Mouse (Mus musculus) C2C12 (cell line): ENCODE measurements around the gene Spg21. TPM values are rescaled to one million over a fixed set of nuclear protein-coding genes. Genes with fewer than 3 reads are reported as not detected.

Experiments used
- H3K27me3 ChIP-seq: one replicate; pipeline ENCODE4 v1.6.1; 2011; ENCODE audit not compliant: control insufficient read depth, insufficient read depth, insufficient read length
- H3K36me3 ChIP-seq: one replicate; pipeline ENCODE4 v1.6.1; 2011; ENCODE audit not compliant: control insufficient read depth, insufficient read depth
- H3K4me3 ChIP-seq: one replicate; pipeline ENCODE4 v1.5.1; 2011; ENCODE audit warnings: mild to moderate bottlenecking, control low read depth; ENCODE audit not compliant: poor library complexity, insufficient read depth, severe bottlenecking
- H3K79me2 ChIP-seq: one replicate; pipeline ENCODE4 v1.6.1; 2011; ENCODE audit not compliant: control insufficient read depth, insufficient read depth
- H3K79me3 ChIP-seq: one replicate; pipeline ENCODE4 v1.6.1; 2011; ENCODE audit warnings: low read depth, control low read depth
- H3ac ChIP-seq: one replicate; pipeline ENCODE3; 2011; ENCODE audit warnings: low read depth; ENCODE audit not compliant: control insufficient read depth, insufficient read length
- CEBPB ChIP-seq: IDR thresholded peaks from one replicate; pipeline ENCODE4 v1.6.1; 2011; ENCODE audit warnings: low read depth, mild to moderate bottlenecking, control low read depth, moderate library complexity
- CTCF ChIP-seq: IDR thresholded peaks from one replicate; pipeline ENCODE4 v1.5.1; 2011; ENCODE audit not compliant: control insufficient read depth, insufficient read depth, insufficient read length
- FOSL1 ChIP-seq: IDR thresholded peaks from one replicate; pipeline ENCODE4 v1.8.0; 2011; ENCODE audit warnings: mild to moderate bottlenecking, low read length; ENCODE audit not compliant: poor library complexity, insufficient read depth, severe bottlenecking
- MAX ChIP-seq: IDR thresholded peaks from one replicate; pipeline ENCODE4 v1.6.1; 2011; ENCODE audit warnings: mild to moderate bottlenecking, control low read depth
- MYOD1 ChIP-seq: IDR thresholded peaks from one replicate; pipeline ENCODE4 v1.6.1; 2011; ENCODE audit warnings: low read depth; ENCODE audit not compliant: control insufficient read depth, insufficient read length
- MYOG ChIP-seq: IDR thresholded peaks from one replicate; pipeline ENCODE4 v1.6.1; 2011; ENCODE audit not compliant: control insufficient read depth, insufficient read length; ENCODE audit errors: extremely low read depth
- USF1 ChIP-seq: IDR thresholded peaks from one replicate; pipeline ENCODE4 v1.6.1; 2011; ENCODE audit warnings: low read depth, mild to moderate bottlenecking, control low read depth, moderate library complexity
- polyA plus RNA-seq: library from polyadenylated mRNA; unstranded; fragments of >200 nt; fragmentation: generic; extraction: Trizol; gene quantifications from one replicate; pipeline ENCODE4 v1.2.1, GENCODE M21; 2012; ENCODE audit warnings: missing spikeins

The Spg21 gene
- polyA plus RNA-seq, 1 experiment = 44.4 TPM

DNA sequence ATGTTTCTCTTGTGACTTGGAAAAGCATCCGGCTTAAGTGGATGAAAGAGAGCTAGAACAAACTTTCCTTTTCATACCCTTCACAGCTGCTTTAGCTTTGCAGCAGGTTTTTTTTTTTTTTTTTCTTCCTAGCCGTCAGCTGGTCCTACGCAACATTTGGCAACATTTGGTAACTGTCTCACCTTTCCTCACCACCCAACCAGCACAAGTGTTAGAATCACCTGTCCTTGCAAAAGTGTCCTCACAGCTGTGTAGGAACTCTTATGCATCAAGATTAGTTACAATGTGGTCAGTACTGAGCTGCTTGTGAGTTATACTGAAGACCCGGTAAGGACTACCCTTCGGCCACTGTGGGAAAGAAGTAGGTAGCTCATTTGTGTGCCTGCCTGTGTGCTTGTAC is 1.8 kb downstream of the Spg21 start:
- Histone ChIP-seq H3K36me3 (peaks cover 19% of the 10 kb centered on the region), H3K79me3 (peaks cover 8% of the 10 kb centered on the region), H3K27me3 (no peaks in the 10 kb centered on the region), H3K4me3 (no peak overlapping the region), H3ac (no peak overlapping the region), H3K79me2 (peaks cover 29% of the 10 kb centered on the region)
- TF ChIP-seq MYOD1 (no peak), MYOG (no peak), USF1 (no peak), CEBPB (no peak), MAX (no peak), FOSL1 (no peak), CTCF (no peak)

DNA sequence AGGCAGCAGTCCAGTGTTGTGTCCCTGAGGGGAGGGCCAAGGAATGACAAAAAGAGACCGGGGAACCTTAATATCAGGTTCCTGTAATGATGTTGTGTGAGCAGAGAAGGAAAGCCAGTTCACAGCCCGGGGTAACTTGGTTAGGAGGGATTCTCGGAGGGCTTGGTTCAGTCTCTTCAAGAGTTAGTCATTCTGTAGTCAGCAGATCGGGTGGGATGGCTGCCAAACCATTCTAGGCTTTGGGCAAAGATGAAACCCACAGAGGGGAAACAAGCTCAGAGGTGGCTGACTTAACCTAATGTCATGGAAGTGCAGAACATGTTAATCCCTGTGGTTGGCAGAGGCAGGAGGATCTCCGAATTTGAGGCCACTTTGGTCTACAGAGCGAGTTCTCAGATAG is 3.4 kb downstream of the Spg21 start:
- Histone ChIP-seq H3K79me3 (peaks cover 8% of the 10 kb centered on the region), H3K36me3 (peaks cover 20% of the 10 kb centered on the region), H3K27me3 (no peaks in the 10 kb centered on the region), H3K4me3 (no peak overlapping the region), H3ac (no peak overlapping the region), H3K79me2 (peaks cover 29% of the 10 kb centered on the region)
- TF ChIP-seq MYOG (no peak), MAX (no peak), MYOD1 (no peak), CEBPB (no peak), CTCF (no peak), FOSL1 (no peak), USF1 (no peak)

DNA sequence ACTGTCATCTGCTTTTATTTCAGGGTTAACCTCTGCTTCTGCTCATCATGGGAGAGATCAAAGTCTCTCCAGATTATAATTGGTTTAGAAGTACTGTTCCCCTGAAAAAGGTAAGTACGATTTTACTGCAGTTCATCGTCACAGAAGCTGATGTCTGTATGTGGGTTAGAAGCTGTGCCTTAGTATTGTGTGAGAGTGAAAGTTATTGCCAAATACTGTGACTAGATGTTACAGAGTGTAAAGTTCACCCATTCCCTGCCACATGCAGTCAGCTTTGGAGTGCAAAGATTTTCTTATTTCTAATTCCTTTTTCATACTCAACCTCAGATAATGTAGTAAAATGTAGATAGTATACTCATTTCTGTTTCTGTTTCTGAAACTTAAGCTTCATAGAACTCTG is 4.5 kb downstream of the Spg21 start:
- peaks cover 29% of the 10 kb centered on the region for H3K79me2 ChIP-seq

DNA sequence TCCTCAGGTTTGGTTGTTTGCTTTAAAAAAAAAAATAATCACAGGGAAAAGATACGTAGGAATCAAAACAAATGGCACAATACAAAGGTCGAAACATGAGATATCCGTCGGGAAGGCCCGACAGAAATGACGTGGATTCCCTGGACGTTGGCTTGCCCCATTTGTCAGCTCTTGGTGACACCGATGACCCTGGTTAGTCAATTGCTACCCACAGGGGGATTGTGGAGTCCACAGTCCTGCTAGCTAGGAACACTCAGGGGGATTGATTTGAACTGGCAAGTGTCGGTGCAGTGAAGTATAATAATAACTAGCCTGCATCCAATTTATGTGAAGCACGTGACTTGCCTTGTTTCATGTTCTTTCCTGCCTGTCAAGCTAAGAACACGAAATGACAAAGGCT is 6.9 kb downstream of the Spg21 start:
- Histone ChIP-seq H3ac (no peak overlapping the region), H3K36me3 (peaks cover 33% of the 10 kb centered on the region), H3K79me2 (peaks cover 10% of the 10 kb centered on the region), H3K4me3 (no peak overlapping the region), H3K79me3 (peaks cover 2% of the 10 kb centered on the region), H3K27me3 (no peaks in the 10 kb centered on the region)
- no peak for TF ChIP-seq MAX
- TF ChIP-seq USF1 = no peak
- TF ChIP-seq CTCF = no peak
- TF ChIP-seq CEBPB = no peak
- TF ChIP-seq FOSL1 = no peak
- TF ChIP-seq MYOD1 = no peak
- TF ChIP-seq MYOG = no peak

More for the DNA sequence above, 4.5 kb downstream of the Spg21 start:
- H3ac ChIP-seq = no peak overlapping the region
- H3K79me3 ChIP-seq = peaks cover 8% of the 10 kb centered on the region
- H3K4me3 ChIP-seq = no peak overlapping the region
- peaks cover 31% of the 10 kb centered on the region for H3K36me3 ChIP-seq
- no peak for TF ChIP-seq MAX
- no peak for TF ChIP-seq CTCF
- no peak for TF ChIP-seq USF1
- TF ChIP-seq FOSL1 = no peak
- TF ChIP-seq CEBPB = no peak
- TF ChIP-seq MYOG = no peak
- no peak for TF ChIP-seq MYOD1
- no peaks in the 10 kb centered on the region for H3K27me3 ChIP-seq

DNA sequence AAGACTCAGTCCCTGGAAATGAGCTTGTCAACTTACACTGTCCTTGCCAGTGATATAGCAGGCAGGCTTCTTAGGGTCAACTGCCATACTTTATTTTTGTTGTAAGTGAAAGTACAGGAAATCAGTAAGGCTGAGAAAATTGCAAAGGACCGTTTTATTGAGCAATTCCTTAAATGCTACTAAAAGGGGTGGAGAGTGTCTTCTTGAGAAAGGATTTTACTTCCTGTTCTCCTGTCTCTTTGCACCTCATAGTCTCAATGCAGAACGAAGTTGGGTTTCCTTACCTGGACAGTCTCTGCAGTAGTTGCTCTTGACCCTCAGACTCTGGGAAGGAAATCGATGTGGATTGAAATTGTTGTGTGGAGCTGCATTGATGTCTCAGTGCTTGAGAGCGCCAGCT is 12.0 kb downstream of the Spg21 start:
- Histone ChIP-seq H3ac (no peak overlapping the region), H3K79me2 (no peaks in the 10 kb centered on the region), H3K27me3 (no peaks in the 10 kb centered on the region), H3K4me3 (no peak overlapping the region), H3K36me3 (peaks cover 25% of the 10 kb centered on the region), H3K79me3 (no peaks in the 10 kb centered on the region)
- TF ChIP-seq MAX (no peak), MYOG (no peak), CTCF (no peak), USF1 (no peak), FOSL1 (no peak), MYOD1 (no peak), CEBPB (no peak)

DNA sequence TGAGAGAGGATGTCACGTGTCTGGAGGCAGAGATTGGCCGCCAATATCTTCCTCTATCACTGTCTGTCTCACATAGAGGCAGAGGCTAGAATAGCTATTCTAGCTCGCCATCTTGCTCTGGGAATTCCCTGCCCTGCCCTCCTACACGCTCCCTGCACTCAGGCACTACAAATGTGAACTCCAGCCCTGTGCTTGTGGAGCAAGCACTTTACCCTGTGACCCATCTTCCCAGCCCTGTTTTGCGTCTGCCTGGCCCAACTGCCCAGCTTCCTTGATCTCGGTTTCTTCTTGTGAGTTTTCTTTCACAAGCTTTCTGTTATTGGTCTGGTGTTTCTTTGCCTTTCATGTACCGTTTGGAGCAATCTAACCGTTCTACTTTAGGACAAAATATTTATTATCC is 18.4 kb downstream of the Spg21 start:
- H3K79me3 ChIP-seq = no peaks in the 10 kb centered on the region
- no peak overlapping the region for H3K4me3 ChIP-seq
- H3ac ChIP-seq = no peak overlapping the region
- no peaks in the 10 kb centered on the region for H3K27me3 ChIP-seq
- no peaks in the 10 kb centered on the region for H3K79me2 ChIP-seq
- TF ChIP-seq MYOD1 (no peak), USF1 (no peak), FOSL1 (no peak), CEBPB (no peak), MYOG (no peak), MAX (no peak), CTCF (no peak)
- H3K36me3 ChIP-seq = peaks cover 21% of the 10 kb centered on the region
